Mouse (Mus musculus) MEL (cell line): ENCODE data around the gene Defa32. TPM values are rescaled to one million over a fixed set of nuclear protein-coding genes. Genes with fewer than 3 reads are reported as not detected.
"Not testable (repeated sequence)": the region's sequence is repeated elsewhere in the genome, so short reads cannot be mapped to it uniquely, and the experiment has no call there.

ENCODE experiments used
- DNase-seq: peaks from one replicate; pipeline ENCODE4 v3.0.0; 2011; ENCODE audit warnings: low read depth, low spot score
- H3K27ac ChIP-seq: 2 replicates; pipeline ENCODE4 v1.5.1; 2012; ENCODE audit warnings: low read depth, mild to moderate bottlenecking, control low read depth, low read length, moderate library complexity; ENCODE audit not compliant: control insufficient read depth
- H3K27me3 ChIP-seq, 2 experiments: fragments of 150-350 bp in 1 of 2; sonication (generic) in 1 of 2; 2 replicates each; pipeline ENCODE4 v1.6.1; 2012; ENCODE audit warnings: low read length in 2 of 2, mild to moderate bottlenecking in 2 of 2, improper control_type of control experiment in 1 of 2, moderate library complexity in 1 of 2; ENCODE audit not compliant: insufficient read depth in 2 of 2, control insufficient read depth in 1 of 2
- H3K36me3 ChIP-seq, 2 experiments: 2 replicates each; pipeline ENCODE4 v1.6.1; 2012 to 2014; ENCODE audit warnings: low read length in 2 of 2, improper control_type of control experiment in 1 of 2, inconsistent platforms in 1 of 2, mild to moderate bottlenecking in 1 of 2; ENCODE audit not compliant: insufficient read depth in 2 of 2, control insufficient read depth in 1 of 2
- H3K4me1 ChIP-seq, 2 experiments: fragments of 150-350 bp in 1 of 2; sonication (generic) in 1 of 2; 2 replicates each; pipeline ENCODE4 v1.6.1; 2012; ENCODE audit warnings: low read length in 2 of 2, improper control_type of control experiment in 1 of 2, mild to moderate bottlenecking in 1 of 2; ENCODE audit not compliant: insufficient read depth in 2 of 2, control insufficient read depth in 1 of 2
- H3K4me3 ChIP-seq, 2 experiments: fragments of 150-350 bp in 1 of 2; sonication (generic) in 1 of 2; 2 replicates each; pipeline ENCODE4 v1.5.1; 2012; ENCODE audit warnings: low read depth in 2 of 2, low read length in 2 of 2, mild to moderate bottlenecking in 2 of 2, moderate library complexity in 2 of 2, control low read depth in 1 of 2, improper control_type of control experiment in 1 of 2; ENCODE audit not compliant: control insufficient read depth in 1 of 2, insufficient read depth in 1 of 2
- H3K79me2 ChIP-seq: 2 replicates; pipeline ENCODE4 v1.6.1; 2012; ENCODE audit warnings: mild to moderate bottlenecking, low read length, moderate library complexity; ENCODE audit not compliant: control insufficient read depth, poor library complexity, insufficient read depth
- H3K9ac ChIP-seq: 2 replicates; pipeline ENCODE4 v1.6.1; 2012; ENCODE audit warnings: low read depth, mild to moderate bottlenecking, control low read depth, low read length, moderate library complexity; ENCODE audit not compliant: control insufficient read depth, poor library complexity, severe bottlenecking
- H3K9me3 ChIP-seq: fragments of 150-350 bp; sonication (generic); replicated peaks from 2 replicates; pipeline ENCODE4 v1.6.1; 2012; ENCODE audit warnings: mild to moderate bottlenecking, low read length, improper control_type of control experiment, moderate library complexity; ENCODE audit not compliant: insufficient read depth
- polyA plus RNA-seq, 2 experiments: library from polyadenylated mRNA; stranded (reverse) in 1 of 2; unstranded in 1 of 2; fragments of >175 nt in 1 of 2; fragments of >200 nt in 1 of 2; gene quantifications; 2 replicates each; pipeline versions ENCODE4 v1.2.1 to v1.2.4; 2012; ENCODE audit warnings: low replicate concordance in 2 of 2, low read depth in 1 of 2; ENCODE audit not compliant: insufficient read length in 2 of 2, insufficient read depth in 1 of 2, missing spikeins in 1 of 2
- total RNA-seq: library from RNA; depleted of rRNA; stranded (reverse); fragments of 300-350 nt; gene quantifications from 2 replicates; pipeline ENCODE4 v1.2.3, GENCODE M21; 2012; rRNA removed

Gene Defa32
- total RNA-seq (not detected in 2 replicates), polyA plus RNA-seq (not detected)

DNA sequence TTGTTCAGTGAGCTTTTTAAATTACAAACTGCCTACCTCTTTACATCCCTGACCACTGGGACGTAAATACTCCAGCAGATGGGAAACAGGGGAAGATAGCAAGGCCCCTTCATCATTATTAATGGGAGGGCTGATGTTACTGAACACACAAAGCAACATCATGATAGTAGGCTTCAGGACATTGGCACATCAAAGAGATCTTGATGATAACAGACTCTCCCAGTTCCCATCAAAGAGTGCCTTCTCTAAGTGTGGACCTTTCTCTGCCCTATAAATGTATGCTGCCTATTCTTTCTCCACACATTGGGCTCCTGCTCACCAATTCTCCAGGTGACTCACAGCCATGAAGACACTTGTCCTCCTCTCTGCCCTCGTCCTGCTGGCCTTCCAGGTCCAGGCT, at the start of gene Defa32:
Gene Defa32 (plus strand): TSS at position 301 of the 400 bp plus-strand sequence.
- not testable (repeated sequence) for H3K4me1 ChIP-seq, H3K79me2 ChIP-seq, H3K27me3 ChIP-seq, DNase-seq, H3K36me3 ChIP-seq, H3K9ac ChIP-seq, H3K9me3 ChIP-seq, H3K4me3 ChIP-seq, H3K27ac ChIP-seq

DNA sequence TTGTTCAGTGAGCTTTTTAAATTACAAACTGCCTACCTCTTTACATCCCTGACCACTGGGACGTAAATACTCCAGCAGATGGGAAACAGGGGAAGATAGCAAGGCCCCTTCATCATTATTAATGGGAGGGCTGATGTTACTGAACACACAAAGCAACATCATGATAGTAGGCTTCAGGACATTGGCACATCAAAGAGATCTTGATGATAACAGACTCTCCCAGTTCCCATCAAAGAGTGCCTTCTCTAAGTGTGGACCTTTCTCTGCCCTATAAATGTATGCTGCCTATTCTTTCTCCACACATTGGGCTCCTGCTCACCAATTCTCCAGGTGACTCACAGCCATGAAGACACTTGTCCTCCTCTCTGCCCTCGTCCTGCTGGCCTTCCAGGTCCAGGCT, 19.9 kb upstream of the Defa32 start, which contains the start of gene Defa20:
Gene Defa20 (plus strand): TSS at position 301 of the 400 bp plus-strand sequence.
- H3K9ac ChIP-seq, H3K4me3 ChIP-seq, H3K4me1 ChIP-seq, DNase-seq, H3K27me3 ChIP-seq, H3K27ac ChIP-seq, H3K9me3 ChIP-seq, H3K36me3 ChIP-seq, H3K79me2 ChIP-seq: not testable (repeated sequence)

DNA sequence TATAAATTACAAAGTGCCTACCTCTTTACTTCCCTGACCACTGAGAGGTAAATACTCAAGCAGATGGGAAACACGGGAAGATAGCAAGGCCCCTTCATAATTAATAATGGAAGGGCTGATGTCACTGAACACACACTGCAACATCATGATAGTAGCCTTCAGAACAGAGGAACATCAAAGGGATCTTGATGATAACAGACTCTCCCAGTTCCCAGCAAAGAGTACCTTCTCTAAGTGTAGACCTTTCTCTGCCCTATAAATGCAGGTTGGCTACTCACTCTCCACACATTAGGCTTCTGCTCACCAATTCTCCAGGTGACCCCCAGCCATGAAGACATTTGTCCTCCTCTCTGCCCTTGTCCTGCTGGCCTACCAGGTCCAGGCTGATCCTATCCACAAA, 36.3 kb downstream of the Defa32 start, which contains the start of gene Defa37:
Gene Defa37 (plus strand): TSS at position 301 of the 400 bp plus-strand sequence.
- H3K27me3 ChIP-seq, H3K27ac ChIP-seq, DNase-seq, H3K4me3 ChIP-seq, H3K36me3 ChIP-seq, H3K9ac ChIP-seq, H3K9me3 ChIP-seq, H3K4me1 ChIP-seq, H3K79me2 ChIP-seq: not testable (repeated sequence)

Other genes with a start within 250 kb of the Defa32 start
- gene Defa27, start 213.5 kb upstream of the Defa32 start, total RNA-seq, result not detected in 2 replicates
- not detected for gene Defa27, start 213.5 kb upstream of the Defa32 start, polyA plus RNA-seq
- not detected in 2 replicates for gene Defa29, start 202.0 kb upstream of the Defa32 start, total RNA-seq
- not detected for gene Defa29, start 202.0 kb upstream of the Defa32 start, polyA plus RNA-seq
- not detected in 2 replicates for gene Defa2, start 150.5 kb upstream of the Defa32 start, total RNA-seq
- gene Defa2, start 150.5 kb upstream of the Defa32 start, polyA plus RNA-seq, result not detected
- not detected in 2 replicates for gene Defa33, start 137.2 kb upstream of the Defa32 start, total RNA-seq
- not detected for gene Defa33, start 137.2 kb upstream of the Defa32 start, polyA plus RNA-seq
- gene Defa36, start 101.6 kb upstream of the Defa32 start, total RNA-seq, result not detected in 2 replicates
- gene Defa36, start 101.6 kb upstream of the Defa32 start, polyA plus RNA-seq, result not detected
- not detected in 2 replicates for gene Gm7849, start 72.5 kb upstream of the Defa32 start, total RNA-seq
- not detected for gene Gm7849, start 72.5 kb upstream of the Defa32 start, polyA plus RNA-seq
- gene Defa20, start 19.8 kb upstream of the Defa32 start, total RNA-seq, result not detected in 2 replicates
- gene Defa20, start 19.8 kb upstream of the Defa32 start, polyA plus RNA-seq, result not detected
- not detected in 2 replicates for gene Defa37, start 36.4 kb downstream of the Defa32 start, total RNA-seq
- gene Defa37, start 36.4 kb downstream of the Defa32 start, polyA plus RNA-seq, result not detected
- not detected in 2 replicates for gene Defa28, start 54.0 kb downstream of the Defa32 start, total RNA-seq
- not detected for gene Defa28, start 54.0 kb downstream of the Defa32 start, polyA plus RNA-seq
- not detected in 2 replicates for gene Gm7861, start 65.5 kb downstream of the Defa32 start, total RNA-seq
- not detected for gene Gm7861, start 65.5 kb downstream of the Defa32 start, polyA plus RNA-seq
- not detected in 2 replicates for gene Defa26, start 89.2 kb downstream of the Defa32 start, total RNA-seq
- not detected for gene Defa26, start 89.2 kb downstream of the Defa32 start, polyA plus RNA-seq
- not detected in 2 replicates for gene Defa17, start 126.7 kb downstream of the Defa32 start, total RNA-seq
- gene Defa17, start 126.7 kb downstream of the Defa32 start, polyA plus RNA-seq, result not detected
- not detected in 2 replicates for gene Defa34, start 136.8 kb downstream of the Defa32 start, total RNA-seq
- gene Defa34, start 136.8 kb downstream of the Defa32 start, polyA plus RNA-seq, result not detected
- gene AY761184, start 174.6 kb downstream of the Defa32 start, total RNA-seq, result not detected in 2 replicates
- gene AY761184, start 174.6 kb downstream of the Defa32 start, polyA plus RNA-seq, result not detected
- not detected in 2 replicates for gene Defa24, start 205.5 kb downstream of the Defa32 start, total RNA-seq
- gene Defa24, start 205.5 kb downstream of the Defa32 start, polyA plus RNA-seq, result not detected